Mouse (Mus musculus): ENCODE measurements around the gene H2-M10.5. TPM values are rescaled to one million over a fixed set of nuclear protein-coding genes. Genes with fewer than 3 reads are reported as not detected.
"Not testable (repeated sequence)": the region's sequence is repeated elsewhere in the genome, so short reads cannot be mapped to it uniquely, and the experiment has no call there.

H2-M10.5 gene
- not detected in 2 replicates for polyA plus RNA-seq (2016; fragmentation: Nextera tagmentation; extraction: Ambion mirVana)

- not testable (repeated sequence) for H3K27ac ChIP-seq (ENCODE audit: poor library complexity, severe bottlenecking); H3K4me2 ChIP-seq; H3K9me3 ChIP-seq (replicated peaks); H3K9ac ChIP-seq; H3K36me3 ChIP-seq; H3K4me3 ChIP-seq; ATAC-seq (ENCODE audit: insufficient number of reproducible peaks, low FRiP score); H3K27me3 ChIP-seq (replicated peaks); H3K4me1 ChIP-seq (replicated peaks)
- WGBS, result 80% methylated on average over 2 of the region's 2 CpGs
Observed at GRCm38 (mm10) chr17:36772610-36773009, at the start of gene H2-M10.5. TSS of gene H2-M10.5 (plus strand) at chr17:36772910.

- H3K27ac ChIP-seq (ENCODE audit: poor library complexity, severe bottlenecking), result no peak overlapping the region
- no peak overlapping the region for H3K4me3 ChIP-seq
- no peaks in the 10 kb centered on the region for H3K9me3 ChIP-seq (replicated peaks)
- H3K4me1 ChIP-seq (replicated peaks), result no peaks in the 10 kb centered on the region
- 12% methylated on average over 2 of the region's 2 CpGs for WGBS
- H3K27me3 ChIP-seq (replicated peaks), result 0 out of 2 replicates have a peak, but pooled peaks cover 3% of the 10 kb centered on the region
- H3K9ac ChIP-seq, result no peak overlapping the region
- no peak for ATAC-seq (ENCODE audit: insufficient number of reproducible peaks, low FRiP score)
- H3K36me3 ChIP-seq, result no peaks in the 10 kb centered on the region
- H3K4me2 ChIP-seq, result no peak overlapping the region
Observed at GRCm38 (mm10) chr17:36726046-36726445, 46.7 kb upstream of the H2-M10.5 start.

GRCm38 (mm10) chr17:36763816-36764215, 8.9 kb upstream of the H2-M10.5 start:
- no peak for ATAC-seq (ENCODE audit: insufficient number of reproducible peaks, low FRiP score)
- H3K27ac ChIP-seq (ENCODE audit: poor library complexity, severe bottlenecking), result no peak overlapping the region
- no peaks in the 10 kb centered on the region for H3K4me1 ChIP-seq (replicated peaks)
- no peak overlapping the region for H3K9ac ChIP-seq
- no peak overlapping the region for H3K4me3 ChIP-seq
- no peaks in the 10 kb centered on the region for H3K36me3 ChIP-seq
- 59% methylated on average over 2 of the region's 2 CpGs for WGBS
- no peak overlapping the region for H3K4me2 ChIP-seq
- peaks cover 4% of the 10 kb centered on the region; the same call in 1 of the 2 replicates for H3K9me3 ChIP-seq (replicated peaks)
- H3K27me3 ChIP-seq (replicated peaks), result no peaks in the 10 kb centered on the region

GRCm38 (mm10) chr17:36764244-36764643, 8.5 kb upstream of the H2-M10.5 start:
- not testable (repeated sequence) for H3K27me3 ChIP-seq (replicated peaks); H3K36me3 ChIP-seq; H3K4me1 ChIP-seq (replicated peaks); H3K9me3 ChIP-seq (replicated peaks); H3K4me3 ChIP-seq; ATAC-seq (ENCODE audit: insufficient number of reproducible peaks, low FRiP score); H3K27ac ChIP-seq (ENCODE audit: poor library complexity, severe bottlenecking); H3K9ac ChIP-seq; H3K4me2 ChIP-seq
- WGBS, result 14% methylated on average over 2 of the region's 2 CpGs

GRCm38 (mm10) chr17:36765403-36765802, 7.3 kb upstream of the H2-M10.5 start:
- H3K4me3 ChIP-seq; H3K4me2 ChIP-seq; H3K27ac ChIP-seq (ENCODE audit: poor library complexity, severe bottlenecking); H3K36me3 ChIP-seq; H3K27me3 ChIP-seq (replicated peaks); ATAC-seq (ENCODE audit: insufficient number of reproducible peaks, low FRiP score); H3K9me3 ChIP-seq (replicated peaks); H3K4me1 ChIP-seq (replicated peaks); H3K9ac ChIP-seq: not testable (repeated sequence)
- WGBS, result 63% methylated on average over 2 of the region's 2 CpGs

GRCm38 (mm10) chr17:36781533-36781932, 8.8 kb downstream of the H2-M10.5 start:
- H3K27ac ChIP-seq (ENCODE audit: poor library complexity, severe bottlenecking), result no peak overlapping the region
- 58% methylated on average over 3 of the region's 3 CpGs for WGBS
- H3K4me2 ChIP-seq, result no peak overlapping the region
- no peak overlapping the region for H3K9ac ChIP-seq
- no peaks in the 10 kb centered on the region for H3K27me3 ChIP-seq (replicated peaks)
- H3K36me3 ChIP-seq, result no peaks in the 10 kb centered on the region
- no peak for ATAC-seq (ENCODE audit: insufficient number of reproducible peaks, low FRiP score)
- H3K9me3 ChIP-seq (replicated peaks), result no peaks in the 10 kb centered on the region
- H3K4me3 ChIP-seq, result no peak overlapping the region
- H3K4me1 ChIP-seq (replicated peaks), result no peaks in the 10 kb centered on the region

GRCm38 (mm10) chr17:36786483-36786886, 13.8 kb downstream of the H2-M10.5 start:
- not testable (repeated sequence) for H3K27ac ChIP-seq (ENCODE audit: poor library complexity, severe bottlenecking); H3K36me3 ChIP-seq; H3K9ac ChIP-seq; ATAC-seq (ENCODE audit: insufficient number of reproducible peaks, low FRiP score); H3K4me3 ChIP-seq; H3K9me3 ChIP-seq (replicated peaks); H3K4me1 ChIP-seq (replicated peaks); H3K4me2 ChIP-seq; H3K27me3 ChIP-seq (replicated peaks)
- WGBS, result 37% methylated on average over 1 of the region's 1 CpGs

GRCm38 (mm10) chr17:36788351-36788750, 15.6 kb downstream of the H2-M10.5 start:
- no peaks in the 10 kb centered on the region; the same call in 1 of the 2 replicates for H3K27me3 ChIP-seq (replicated peaks)
- no peaks in the 10 kb centered on the region for H3K36me3 ChIP-seq
- H3K4me1 ChIP-seq (replicated peaks), result no peaks in the 10 kb centered on the region
- 75% methylated on average over 2 of the region's 2 CpGs for WGBS
- H3K9ac ChIP-seq, result no peak overlapping the region
- H3K4me3 ChIP-seq, result no peak overlapping the region
- no peaks in the 10 kb centered on the region for H3K9me3 ChIP-seq (replicated peaks)
- H3K27ac ChIP-seq (ENCODE audit: poor library complexity, severe bottlenecking), result no peak overlapping the region
- H3K4me2 ChIP-seq, result no peak overlapping the region
- no peak for ATAC-seq (ENCODE audit: insufficient number of reproducible peaks, low FRiP score)

- not testable (repeated sequence) for ATAC-seq (ENCODE audit: insufficient number of reproducible peaks, low FRiP score)
Observed at GRCm38 (mm10) chr17:36788801-36789200, 16.1 kb downstream of the H2-M10.5 start.

GRCm38 (mm10) chr17:36799493-36799892, 26.8 kb downstream of the H2-M10.5 start:
- Histone ChIP-seq H3K9ac (no peak overlapping the region), H3K4me1 (replicated peaks) (no peaks in the 10 kb centered on the region), H3K27me3 (replicated peaks) (no peaks in the 10 kb centered on the region), H3K36me3 (no peaks in the 10 kb centered on the region), H3K27ac (ENCODE audit: poor library complexity, severe bottlenecking) (no peak overlapping the region), H3K4me3 (no peak overlapping the region), H3K4me2 (no peak overlapping the region), H3K9me3 (replicated peaks) (no peaks in the 10 kb centered on the region)
- WGBS, result 71% methylated on average over 10 of the region's 10 CpGs
- ATAC-seq (ENCODE audit: insufficient number of reproducible peaks, low FRiP score), result no peak

More at GRCm38 (mm10) chr17:36788801-36789200, 16.1 kb downstream of the H2-M10.5 start:
- not testable (repeated sequence) for H3K9me3 ChIP-seq (replicated peaks); H3K9ac ChIP-seq; H3K4me1 ChIP-seq (replicated peaks); H3K27ac ChIP-seq (ENCODE audit: poor library complexity, severe bottlenecking); H3K4me3 ChIP-seq; H3K4me2 ChIP-seq; H3K27me3 ChIP-seq (replicated peaks); H3K36me3 ChIP-seq

- H3K9me3 ChIP-seq (replicated peaks); H3K36me3 ChIP-seq; H3K9ac ChIP-seq; H3K27ac ChIP-seq (ENCODE audit: poor library complexity, severe bottlenecking); H3K4me2 ChIP-seq; H3K4me3 ChIP-seq; H3K4me1 ChIP-seq (replicated peaks); H3K27me3 ChIP-seq (replicated peaks); ATAC-seq (ENCODE audit: insufficient number of reproducible peaks, low FRiP score): not testable (repeated sequence)
- WGBS, result 37% methylated on average over 4 of the region's 4 CpGs
Observed at GRCm38 (mm10) chr17:36799921-36800462, 27.3 kb downstream of the H2-M10.5 start.

- H3K27me3 ChIP-seq (replicated peaks), result 0 out of 2 replicates have a peak, but pooled peaks cover 6% of the 10 kb centered on the region
- H3K9me3 ChIP-seq (replicated peaks), result no peaks in the 10 kb centered on the region
- H3K27ac ChIP-seq (ENCODE audit: poor library complexity, severe bottlenecking), result no peak within 1 kb of the TSS
- H3K4me1 ChIP-seq (replicated peaks), result no peaks in the 10 kb centered on the region
- H3K4me2 ChIP-seq, result no peak within 1 kb of the TSS
- H3K36me3 ChIP-seq, result no peaks in the 10 kb centered on the region
- no peak within 1 kb of the TSS for H3K9ac ChIP-seq
- ATAC-seq (ENCODE audit: insufficient number of reproducible peaks, low FRiP score), result no peak
- no peak within 1 kb of the TSS for H3K4me3 ChIP-seq
Observed at GRCm38 (mm10) chr17:36811871-36812270, 39.2 kb downstream of the H2-M10.5 start, which contains the start of gene H2-M10.6. TSS of gene H2-M10.6 (plus strand) at chr17:36812171.

All from heart, embryonic 12.5 days (tissue).